Mouse (Mus musculus) spleen, adult 18-20 months (tissue): ENCODE results near the gene Dlst.

Experiments used
- DNase-seq, 2 experiments: peaks; one replicate each; pipeline ENCODE4 v3.0.0; 2022; ENCODE audit warnings: mixed read lengths in 2 of 2

The Dlst gene

DNA sequence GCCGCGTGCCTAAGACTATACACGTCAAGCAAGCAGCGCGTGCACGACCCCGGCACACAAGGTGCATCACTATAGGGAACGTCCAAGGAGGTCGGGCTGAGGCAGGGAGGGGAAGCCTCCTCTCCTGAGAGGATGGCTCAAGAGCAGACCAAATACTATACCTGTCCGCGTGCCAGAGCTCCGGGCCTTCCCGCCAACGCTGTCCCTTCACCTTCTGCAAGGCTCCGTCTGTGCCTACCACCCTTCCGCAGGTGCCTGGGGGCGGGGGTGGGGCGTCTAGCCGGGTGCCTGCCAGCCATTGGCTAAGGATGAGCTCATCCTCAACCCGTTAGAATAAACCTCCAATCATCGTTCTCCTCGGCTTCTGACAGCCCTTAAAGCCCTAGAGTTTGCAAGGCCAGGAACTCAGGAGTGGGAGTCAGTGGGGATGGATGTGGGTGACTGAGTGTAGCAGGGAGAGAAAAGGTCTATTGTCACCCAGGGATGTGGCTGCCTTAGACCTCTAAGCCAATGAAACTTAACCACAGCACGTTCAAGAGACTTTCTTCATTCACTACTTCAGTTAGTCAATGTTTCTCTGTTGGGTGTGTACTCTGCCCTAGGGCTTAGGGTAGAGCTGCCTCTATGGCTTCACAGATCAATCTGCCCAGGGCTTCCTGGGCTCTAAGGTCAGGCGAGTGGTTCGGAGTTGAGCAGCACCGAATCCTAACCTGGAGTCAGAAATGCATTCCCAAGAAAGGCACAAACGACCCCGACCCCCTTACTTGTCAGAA is 40.6 kb downstream of the Dlst start, which contains the start of gene Rps6kl1:
TSS of gene Rps6kl1 (minus strand) at position 263 of the 773 bp plus-strand sequence.
- no peak for DNase-seq

DNA sequence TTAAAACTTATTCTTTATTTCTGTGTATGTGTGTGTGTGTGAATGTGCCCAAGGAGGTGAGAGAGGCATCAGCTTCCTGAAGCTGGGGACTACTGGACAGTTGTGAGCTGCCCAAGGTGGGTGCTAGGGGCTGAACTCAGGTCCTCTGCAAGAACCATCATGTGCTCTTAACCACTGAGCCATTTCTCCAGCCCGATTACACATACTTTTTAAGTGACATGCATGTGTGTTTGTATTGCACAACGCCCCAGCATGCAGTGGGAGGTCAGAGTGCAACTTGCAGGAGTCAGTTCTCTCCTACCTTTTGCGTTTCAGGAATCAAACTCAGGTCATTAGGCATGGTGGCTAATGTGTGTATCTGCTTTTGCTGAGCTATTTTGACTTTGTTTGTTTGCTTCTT is 42.4 kb downstream of the Dlst start:
- DNase-seq, result no peak

DNA sequence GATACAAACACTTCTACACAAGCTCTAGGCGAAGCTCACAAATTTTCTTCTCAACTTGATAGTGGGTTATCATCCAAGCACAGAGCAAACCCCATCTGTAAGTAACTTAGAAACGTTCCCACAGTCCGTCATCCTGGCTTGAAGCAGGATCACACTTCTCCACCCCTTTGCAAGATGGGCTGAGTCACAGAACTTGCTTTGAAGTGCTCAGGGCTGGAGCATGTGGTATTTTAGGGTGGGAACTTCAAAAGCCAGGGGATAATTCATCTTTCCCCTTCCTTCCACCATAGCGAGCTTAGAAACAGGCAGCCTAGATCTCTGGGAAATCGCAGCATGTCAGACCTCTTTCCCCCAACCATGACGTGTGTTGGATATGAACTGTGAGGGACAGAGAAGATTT is 45.7 kb downstream of the Dlst start:
- no peak for DNase-seq

- no peak for DNase-seq
These were observed 47.3 kb downstream of the Dlst start for GRCm38 (mm10) chr12:85157797-85158460.

- DNase-seq, result no peak
These were observed 48.2 kb downstream of the Dlst start for GRCm38 (mm10) chr12:85158801-85159200.

DNA sequence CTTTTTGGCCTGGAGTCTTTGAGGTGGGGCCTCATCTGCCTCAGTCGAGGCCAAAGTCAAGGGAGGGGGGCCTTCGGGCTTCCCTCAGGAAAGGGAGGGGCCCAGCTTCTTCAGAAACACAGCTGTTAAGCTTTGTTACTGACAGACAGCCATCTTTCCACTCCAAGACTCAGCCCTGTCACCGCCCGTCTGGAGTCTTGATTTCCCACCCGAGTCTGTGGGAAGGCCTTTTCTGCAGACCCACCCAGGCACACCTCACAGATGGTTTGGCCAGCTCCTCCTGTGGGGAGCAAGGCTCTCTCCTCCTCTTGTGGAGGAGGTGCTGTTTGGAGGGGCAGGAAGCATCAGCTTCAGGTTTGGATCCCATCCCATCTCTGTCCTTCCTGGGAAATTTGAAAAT is 49.0 kb downstream of the Dlst start:
- DNase-seq, result no peak

DNA sequence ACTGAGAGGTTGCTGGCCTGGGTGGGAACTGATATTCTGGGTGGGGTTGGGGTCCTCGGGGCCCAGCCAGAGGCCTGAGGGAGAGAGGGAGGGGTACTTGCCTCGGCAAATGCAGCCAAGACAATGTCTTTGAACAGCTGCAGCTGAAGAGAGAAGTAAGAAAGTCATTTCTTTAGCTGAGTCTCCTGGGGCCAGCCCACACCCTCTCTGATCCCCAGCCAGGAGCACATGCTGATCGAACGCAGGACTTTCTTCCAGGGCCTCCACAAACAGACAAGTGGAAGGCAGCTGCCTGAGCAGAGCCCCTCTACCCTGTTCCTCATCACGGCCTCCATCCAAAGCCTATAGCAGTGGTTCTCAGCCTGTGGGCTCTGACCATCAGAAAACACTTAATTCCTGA is 54.4 kb downstream of the Dlst start:
- no peak for DNase-seq

- DNase-seq, result no peak
These were observed 56.0 kb downstream of the Dlst start for GRCm38 (mm10) chr12:85166631-85167030.

DNA sequence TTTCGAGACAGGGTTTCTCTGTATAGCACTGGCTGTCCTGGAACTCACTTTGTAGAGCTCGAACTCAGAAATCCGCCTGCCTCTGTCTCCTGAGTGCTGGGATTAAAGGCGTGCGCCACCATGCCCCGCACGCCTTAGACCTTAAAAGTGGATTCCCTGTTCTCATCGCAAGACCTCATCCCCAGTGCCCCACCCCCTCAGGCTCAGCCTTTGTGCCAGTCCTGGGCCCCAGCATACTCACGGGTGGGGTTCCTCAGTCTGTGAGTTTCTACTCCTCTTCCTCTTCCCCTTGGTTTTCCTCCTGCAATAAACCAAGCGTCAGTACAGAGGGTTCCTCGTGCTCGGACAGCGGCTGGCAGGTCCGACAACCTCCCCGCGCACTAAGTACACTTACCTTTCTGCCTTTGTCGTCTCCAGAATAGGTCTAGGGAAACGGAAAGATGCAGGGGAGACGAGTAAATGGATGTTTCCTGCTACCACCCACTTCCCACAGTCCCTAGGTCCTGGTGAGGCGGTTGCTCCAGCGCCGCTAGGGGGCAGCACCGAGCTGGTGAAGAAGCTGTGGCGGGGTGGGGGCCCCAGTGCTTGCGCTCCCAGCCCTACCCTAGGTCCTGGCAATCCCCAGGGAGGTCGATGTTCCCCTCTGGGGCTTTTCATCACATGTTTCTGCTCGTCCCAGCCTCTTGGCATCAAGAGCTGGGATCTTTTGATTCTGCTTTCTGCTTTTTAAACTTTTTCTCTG is 58.7 kb downstream of the Dlst start:
- peak; percentile 62 to 84 for DNase-seq

- DNase-seq, result no peak
These were observed 59.2 kb downstream of the Dlst start for GRCm38 (mm10) chr12:85169877-85170276.

- no peak for DNase-seq
These were observed 59.8 kb downstream of the Dlst start for GRCm38 (mm10) chr12:85170284-85170947.

DNA sequence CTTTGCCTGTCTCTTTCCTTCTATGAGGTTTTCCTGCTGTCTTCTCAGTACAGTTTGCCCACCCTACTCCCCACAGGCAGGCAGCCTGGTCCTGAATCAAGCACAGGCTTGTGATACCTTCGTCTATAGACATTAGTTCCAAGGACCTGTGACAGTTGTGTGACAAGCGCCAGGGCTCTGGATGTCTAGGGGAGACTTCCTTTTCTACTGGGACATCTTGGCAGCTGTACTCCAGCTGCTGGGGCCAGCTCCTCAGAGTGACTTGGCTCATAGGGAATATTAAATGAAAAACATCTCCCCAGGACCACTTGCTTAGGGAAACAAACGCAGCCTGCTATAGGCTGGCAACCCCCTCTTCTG is 60.3 kb downstream of the Dlst start:
- no peak for DNase-seq

DNA sequence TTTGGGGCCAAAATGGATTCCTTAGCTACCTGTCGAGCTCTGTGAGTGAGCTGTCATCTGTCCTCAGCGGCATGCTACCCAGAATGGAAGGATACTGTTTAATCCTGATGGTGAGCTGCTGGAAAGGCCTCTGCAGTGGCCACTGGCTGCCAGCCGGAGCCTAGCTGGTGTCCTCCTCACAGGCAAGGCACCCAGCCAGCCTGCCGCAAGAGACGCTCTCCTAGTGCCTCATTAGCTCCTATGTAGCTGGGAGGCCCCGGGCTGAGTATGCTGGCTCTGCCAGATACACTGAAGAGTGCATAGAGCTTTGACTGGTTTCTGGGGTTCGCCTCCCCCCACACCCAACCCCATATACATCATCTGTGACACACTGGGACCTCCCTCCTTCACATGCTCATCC is 63.4 kb downstream of the Dlst start:
- no peak for DNase-seq

DNA sequence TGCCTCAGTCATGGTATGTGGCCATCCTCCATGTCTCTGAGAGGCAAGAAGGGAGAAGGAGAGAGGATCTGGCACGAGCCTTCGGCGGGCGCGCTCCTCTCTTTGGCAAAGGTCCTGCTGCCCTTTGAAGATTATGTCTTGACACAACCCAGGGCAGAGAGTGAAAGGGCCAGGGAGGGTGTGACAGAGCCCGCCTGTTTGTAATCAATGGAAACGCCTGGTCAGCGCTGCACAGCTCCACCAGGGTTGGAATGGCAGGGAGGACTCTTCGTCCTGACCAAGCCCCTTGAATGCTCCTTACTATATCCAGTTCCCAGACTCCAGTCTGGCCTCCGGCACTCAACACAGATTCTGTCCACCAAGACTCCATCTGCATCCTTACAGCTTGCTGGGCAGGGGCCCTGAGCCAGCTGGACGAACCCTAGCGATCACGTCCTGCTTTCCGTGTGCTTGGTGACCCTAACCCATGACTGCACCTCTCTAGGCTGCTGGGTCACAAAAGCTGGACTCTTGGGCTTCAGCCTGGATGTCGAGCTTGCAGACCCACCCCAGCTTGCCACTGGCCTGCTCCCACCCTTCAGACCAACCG is 64.5 kb downstream of the Dlst start:
- no peak for DNase-seq

GRCm38 (mm10) chr12:85175926-85176845 is 65.6 kb downstream of the Dlst start:
- DNase-seq, result no peak

DNA sequence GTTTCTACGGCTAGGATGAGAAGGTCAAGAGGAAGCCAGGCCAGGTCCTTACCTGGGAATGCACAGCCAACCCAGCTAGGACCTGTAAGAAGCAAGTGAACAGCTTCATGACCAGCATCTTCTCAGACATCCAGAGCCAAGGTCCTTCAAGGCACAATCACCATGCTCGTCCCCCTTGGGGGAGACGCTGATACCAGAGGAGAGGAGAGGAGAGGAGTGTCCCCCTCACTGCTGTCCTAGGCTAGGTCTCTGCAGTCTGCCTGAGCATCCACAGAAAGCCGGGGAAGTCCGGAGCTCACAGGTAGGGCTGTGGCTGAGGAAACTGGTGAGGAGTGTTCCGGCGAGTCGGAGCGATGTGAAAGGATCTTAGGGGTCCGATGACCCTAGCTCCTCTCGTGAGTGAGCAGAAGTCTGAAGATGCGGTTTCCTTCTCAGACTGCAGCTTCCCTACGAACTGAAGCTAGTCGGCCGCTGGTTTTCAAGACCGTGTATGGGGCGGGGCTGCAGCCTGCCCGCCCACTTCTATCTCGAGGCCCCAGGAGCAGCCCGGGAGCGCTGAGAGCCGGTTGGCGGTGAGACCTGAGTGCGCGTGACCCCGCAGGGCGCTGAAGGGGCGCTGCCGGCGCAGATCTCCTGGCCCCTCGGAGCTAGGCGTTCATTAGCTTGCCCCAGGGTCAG is 66.4 kb downstream of the Dlst start:
- DNase-seq, result peak in 1 of 2 experiments; percentile 40

DNA sequence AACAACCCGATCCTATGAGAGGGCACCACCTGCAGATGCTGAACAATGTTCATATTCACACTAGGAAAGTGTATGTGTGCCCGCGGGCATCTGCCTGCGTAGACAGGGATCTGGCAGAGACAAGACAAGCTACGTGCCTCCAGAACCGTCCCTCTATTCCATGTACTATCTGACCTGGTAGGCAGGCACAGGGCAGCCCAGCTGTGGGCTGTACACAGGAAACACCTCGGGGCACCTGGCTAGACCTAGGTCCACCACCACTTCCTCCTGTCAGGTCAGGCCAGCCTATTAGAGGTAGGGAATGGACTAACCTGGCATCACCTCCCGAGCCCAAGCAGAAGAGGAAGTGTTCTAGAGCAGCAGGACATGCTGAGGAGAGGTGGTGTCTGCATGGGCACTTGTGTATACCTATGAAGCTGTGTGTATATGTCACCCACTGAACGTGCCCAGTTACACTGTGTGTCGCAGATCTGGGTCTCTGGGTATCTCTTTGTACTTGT is 67.2 kb downstream of the Dlst start, which contains the start of gene Pgf:
TSS of gene Pgf (minus strand) at position 51 of the 500 bp plus-strand sequence.
- DNase-seq, result peak in 1 of 2 experiments; percentile 7

DNA sequence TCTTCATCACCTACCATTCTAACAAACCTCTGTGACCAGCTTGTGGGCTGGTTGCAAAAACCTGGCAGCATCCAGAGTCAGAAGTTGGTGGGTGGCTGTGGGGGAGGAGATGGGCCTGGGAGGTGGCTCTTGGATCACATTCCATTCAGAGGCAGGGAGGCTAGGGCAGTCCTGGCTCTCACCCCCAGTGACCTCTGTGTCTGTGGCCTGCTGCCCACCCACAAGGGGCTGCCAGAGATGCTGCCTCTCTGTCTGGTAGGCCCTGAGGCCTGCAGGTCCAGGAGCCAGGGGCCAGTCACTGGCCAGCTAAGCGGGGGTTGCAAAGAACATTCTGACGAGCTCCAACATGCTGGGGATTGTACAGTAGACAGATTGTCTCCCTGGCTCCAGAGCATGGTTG is 67.7 kb downstream of the Dlst start:
- DNase-seq, result no peak

GRCm38 (mm10) chr12:85181475-85182344 is 71.1 kb downstream of the Dlst start:
- DNase-seq, result no peak

GRCm38 (mm10) chr12:85182345-85182643 is 71.7 kb downstream of the Dlst start:
- DNase-seq, result no peak
